Mouse (Mus musculus) limb, embryonic 14.5 days (tissue): ENCODE measurements around the gene Mfap1a. TPM values are rescaled to one million over a fixed set of nuclear protein-coding genes. Genes with fewer than 3 reads are reported as not detected.
A peak's percentile ranks its signal among the peaks of the same experiment; 100 is the strongest.
"Not testable (repeated sequence)": the region's sequence is repeated elsewhere in the genome, so short reads cannot be mapped to it uniquely, and the experiment has no call there.

Experiments
- ATAC-seq: fragments of 200-750 bp; cut with Nextera tagmentation; 2 replicates; pipeline ENCODE4 v1.8.0; 2017; ENCODE audit warnings: low read depth, moderate number of reproducible peaks, moderate TSS enrichment; ENCODE audit not compliant: low FRiP score
- DNase-seq: peaks from one replicate; pipeline ENCODE4 v3.0.0-alpha.2; 2015; ENCODE audit warnings: low spot score
- H3K27ac ChIP-seq: fragments of 300-500 bp; sonication (generic); replicated peaks from 2 replicates; pipeline ENCODE4 v1.5.1; 2014; ENCODE audit warnings: low read depth, mild to moderate bottlenecking, low read length, moderate library complexity, mixed read lengths
- H3K27me3 ChIP-seq: fragments of 300-500 bp; sonication (generic); 2 replicates; pipeline ENCODE4 v1.6.1; 2014; ENCODE audit warnings: low read length, mixed read lengths; ENCODE audit not compliant: control insufficient read depth, insufficient read depth
- H3K36me3 ChIP-seq: fragments of 300-500 bp; sonication (generic); 2 replicates; pipeline ENCODE4 v1.6.1; 2014; ENCODE audit warnings: mild to moderate bottlenecking, low read length, moderate library complexity, mixed read lengths; ENCODE audit not compliant: control insufficient read depth, insufficient read depth
- H3K4me1 ChIP-seq: fragments of 300-500 bp; sonication (generic); 2 replicates; pipeline ENCODE4 v1.6.1; 2014; ENCODE audit warnings: antibody characterized with exemption, low read length, mixed read lengths; ENCODE audit not compliant: control insufficient read depth, insufficient read depth
- H3K4me2 ChIP-seq: fragments of 300-500 bp; sonication (generic); replicated peaks from 2 replicates; pipeline ENCODE4 v1.6.1; 2014; ENCODE audit warnings: low read depth, mild to moderate bottlenecking, low read length, moderate library complexity; ENCODE audit not compliant: severe bottlenecking
- H3K4me3 ChIP-seq: fragments of 300-500 bp; sonication (generic); replicated peaks from 2 replicates; pipeline ENCODE4 v1.5.1; 2014; ENCODE audit warnings: low read length
- H3K9ac ChIP-seq: fragments of 300-500 bp; sonication (generic); 2 replicates; pipeline ENCODE4 v1.6.1; 2014; ENCODE audit warnings: mild to moderate bottlenecking, low read depth, low read length, moderate library complexity; ENCODE audit not compliant: severe bottlenecking
- H3K9me3 ChIP-seq: fragments of 300-500 bp; sonication (generic); 2 replicates; pipeline ENCODE4 v1.6.1; 2016; ENCODE audit warnings: low read length; ENCODE audit not compliant: control insufficient read depth
- POLR2A ChIP-seq: fragments of 200-500 bp; IDR thresholded peaks from 2 replicates; pipeline ENCODE4 v1.8.0; 2012; ENCODE audit warnings: inconsistent platforms, mild to moderate bottlenecking, moderate library complexity, borderline replicate concordance; ENCODE audit not compliant: insufficient read depth, insufficient read length; ENCODE audit errors: extremely low read depth
- WGBS: fragments of 180-500 bp; shearing (Covaris S2); extraction: QIAGEN DNeasy Blood & Tissue Kit; methylation state at CpG from one replicate; pipeline ENCODE4 v1.1.7; 2014; 5-methylcytosine and 5-hydroxymethylcytosine counted together
- polyA plus RNA-seq, 2 experiments: library from polyadenylated mRNA; depleted of rRNA in 1 of 2; stranded (reverse) in 1 of 2; unstranded in 1 of 2; fragments of >200 nt; fragmentation: Nextera tagmentation in 1 of 2; extraction: Ambion mirVana in 1 of 2; gene quantifications; 2 replicates each; pipeline versions ENCODE4 v1.2.1 to v1.2.3; 2012 to 2014

Mfap1a gene
- polyA plus RNA-seq, 2 experiments: 14.6 to 23.8 TPM

DNA sequence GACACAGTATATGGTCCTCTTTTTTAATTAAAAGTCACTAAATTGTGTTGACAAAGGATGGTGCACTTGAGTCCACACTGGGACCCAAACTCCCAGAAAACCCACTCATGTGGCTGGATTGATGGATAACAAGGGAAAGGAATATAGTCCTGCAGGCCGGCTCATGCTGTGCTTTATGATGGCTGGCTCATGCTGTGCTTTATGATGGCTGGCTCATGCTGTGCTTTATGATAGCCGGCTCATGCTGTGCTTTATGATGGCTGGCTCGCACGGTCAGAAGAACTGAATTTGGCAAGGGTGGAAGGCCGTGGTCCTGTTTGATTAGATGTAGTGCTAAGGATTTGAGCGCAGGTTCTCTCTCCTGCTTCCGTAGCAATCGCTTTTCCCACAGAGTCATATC lies 22.9 kb downstream of the Mfap1a start:
- Histone ChIP-seq H3K27me3 (no peaks in the 10 kb centered on the region), H3K4me2 (no peak overlapping the region), H3K9me3 (no peaks in the 10 kb centered on the region), H3K4me1 (0 out of 2 replicates have a peak, but pooled peaks cover 4% of the 10 kb centered on the region), H3K4me3 (no peak overlapping the region), H3K36me3 (no peaks in the 10 kb centered on the region), H3K9ac (no peak overlapping the region), H3K27ac (no peak overlapping the region)
- TF ChIP-seq POLR2A: no peak
- 37% methylated on average over 8 of the region's 8 CpGs for WGBS
- ATAC-seq: no peak
- no peak for DNase-seq

- 80% methylated on average over 13 of the region's 13 CpGs for WGBS
- not testable (repeated sequence) for H3K36me3 ChIP-seq, H3K4me1 ChIP-seq, H3K9me3 ChIP-seq, DNase-seq, H3K27me3 ChIP-seq, H3K4me3 ChIP-seq, H3K27ac ChIP-seq, H3K4me2 ChIP-seq, ATAC-seq, H3K9ac ChIP-seq
Observed at GRCm38 (mm10) chr2:121480916-121481315, 25.5 kb downstream of the Mfap1a start.

- TF ChIP-seq POLR2A: no peak
- Histone ChIP-seq H3K4me1 (0 out of 2 replicates have a peak, but pooled peaks cover 4% of the 10 kb centered on the region), H3K4me3 (no peak overlapping the region), H3K36me3 (no peaks in the 10 kb centered on the region), H3K27me3 (no peaks in the 10 kb centered on the region), H3K9me3 (no peaks in the 10 kb centered on the region), H3K9ac (no peak overlapping the region), H3K4me2 (no peak overlapping the region), H3K27ac (no peak overlapping the region)
- DNase-seq (no peak), ATAC-seq (no peak)
- 61% methylated on average over 3 of the region's 3 CpGs for WGBS
Observed at GRCm38 (mm10) chr2:121480498-121480897, 26.0 kb downstream of the Mfap1a start.

DNA sequence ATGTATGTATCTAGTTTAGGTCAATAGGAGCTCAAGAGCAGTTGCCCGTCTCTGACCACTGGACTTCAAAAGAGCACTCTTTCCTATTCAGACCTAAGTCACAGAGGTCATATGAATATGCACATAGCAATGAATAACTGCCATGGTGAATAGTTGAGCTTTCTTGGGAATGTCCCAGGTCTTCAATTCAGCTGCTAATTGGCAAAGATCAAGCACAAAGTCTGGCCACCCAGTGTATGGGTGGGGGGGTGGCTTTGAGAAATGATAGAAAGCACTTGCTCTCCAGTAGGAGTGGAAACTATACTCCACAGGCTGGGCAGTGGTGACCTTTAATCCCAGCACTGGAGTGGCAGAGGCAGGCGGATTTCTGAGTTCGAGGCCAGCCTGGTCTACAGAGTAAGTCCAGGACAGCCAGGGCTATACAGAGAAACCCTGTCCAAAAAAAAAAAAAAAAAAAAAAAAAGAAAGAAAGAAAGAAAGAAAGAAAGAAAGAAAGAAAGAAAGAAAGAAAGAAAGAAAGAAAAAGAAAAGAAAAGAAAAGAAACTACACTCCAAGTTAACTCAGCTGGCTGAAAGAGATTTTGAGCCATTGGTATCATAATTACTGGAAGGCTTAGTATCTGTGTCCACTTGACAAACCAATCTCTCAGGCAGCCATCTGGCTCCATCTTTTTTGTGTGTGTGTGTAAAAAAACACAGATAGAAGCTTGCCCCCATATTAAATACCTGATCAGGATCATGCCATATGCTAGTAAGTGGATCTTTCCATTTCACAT lies 28.8 kb downstream of the Mfap1a start:
- WGBS: 89% methylated on average over 3 of the region's 3 CpGs
- no peak for TF ChIP-seq POLR2A
- DNase-seq (no peak), ATAC-seq (no peak)
- H3K4me2 ChIP-seq: no peak overlapping the region
- no peaks in the 10 kb centered on the region for H3K4me1 ChIP-seq
- no peak overlapping the region for H3K4me3 ChIP-seq
- no peak overlapping the region for H3K27ac ChIP-seq
- no peaks in the 10 kb centered on the region for H3K9me3 ChIP-seq
- H3K36me3 ChIP-seq: no peaks in the 10 kb centered on the region
- no peak overlapping the region for H3K9ac ChIP-seq
- H3K27me3 ChIP-seq: no peaks in the 10 kb centered on the region

GRCm38 (mm10) chr2:121475306-121475705 lies 31.2 kb downstream of the Mfap1a start:
- H3K9me3 ChIP-seq, H3K27me3 ChIP-seq, H3K4me2 ChIP-seq, H3K27ac ChIP-seq, DNase-seq, H3K4me1 ChIP-seq, H3K4me3 ChIP-seq, ATAC-seq, H3K36me3 ChIP-seq, H3K9ac ChIP-seq: not testable (repeated sequence)
- 92% methylated on average over 2 of the region's 2 CpGs for WGBS

GRCm38 (mm10) chr2:121474180-121474535 lies 32.3 kb downstream of the Mfap1a start:
- H3K27me3 ChIP-seq: no peaks in the 10 kb centered on the region
- peak overlapping the region; percentile 59 for H3K4me2 ChIP-seq
- H3K9me3 ChIP-seq: no peaks in the 10 kb centered on the region
- peak; percentile 53 for ATAC-seq
- H3K27ac ChIP-seq: no peak overlapping the region; the same call in 1 of the 2 replicates
- no peak for TF ChIP-seq POLR2A
- H3K4me1 ChIP-seq: no peaks in the 10 kb centered on the region
- H3K9ac ChIP-seq: peak overlapping the region; percentile 55
- peak overlapping the region; percentile 53 for H3K4me3 ChIP-seq
- WGBS: 32% methylated on average over 8 of the region's 8 CpGs
- no peak for DNase-seq
- H3K36me3 ChIP-seq: no peaks in the 10 kb centered on the region
